Mouse (Mus musculus) lung, adult 2 months (tissue): ENCODE measurements around the gene Vav3.

Experiments used
- CTCF ChIP-seq: fragments of 200-500 bp; IDR thresholded peaks from 2 replicates; pipeline ENCODE4 v1.5.1; 2011; ENCODE audit warnings: mild to moderate bottlenecking, low read length, control low read depth; ENCODE audit not compliant: insufficient read depth
- POLR2A ChIP-seq: fragments of 200-500 bp; IDR thresholded peaks from 2 replicates; pipeline ENCODE4 v1.6.1; 2011; ENCODE audit warnings: low read depth, mild to moderate bottlenecking, control low read depth, low read length, borderline replicate concordance; ENCODE audit errors: extremely low read depth

DNA sequence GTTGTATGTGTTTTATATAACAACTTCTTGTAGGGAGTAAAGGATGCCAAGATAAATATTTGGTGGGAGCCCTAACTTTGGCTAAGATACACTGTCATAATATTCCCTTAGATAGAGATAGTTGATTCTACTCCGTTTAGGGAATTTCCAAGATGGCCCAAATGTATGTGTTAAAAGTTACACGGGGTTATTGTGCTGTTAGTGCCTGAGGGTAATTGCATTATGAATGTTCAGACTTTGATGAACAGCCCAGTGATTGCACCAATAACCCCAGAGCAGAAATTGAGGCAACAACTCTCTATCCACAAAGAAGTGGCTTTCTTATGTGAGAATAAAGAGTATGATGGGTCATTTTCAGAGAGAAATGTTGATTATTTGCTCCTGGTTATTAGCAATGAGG lies 283.3 kb downstream of the Vav3 start:
- TF ChIP-seq CTCF (no peak), POLR2A (no peak)
